Mouse (Mus musculus) cerebellum, adult 2 months (tissue): ENCODE results near the gene Clec9a.

ENCODE experiments used
- CTCF ChIP-seq: fragments of 200-500 bp; IDR thresholded peaks from 2 replicates; pipeline ENCODE4 v1.5.1; 2011; ENCODE audit warnings: low read depth, mild to moderate bottlenecking, control low read depth, low read length, moderate library complexity, borderline replicate concordance; ENCODE audit not compliant: insufficient read depth
- POLR2A ChIP-seq: fragments of 200-500 bp; IDR thresholded peaks from 2 replicates; pipeline ENCODE4 v1.6.1; 2011; ENCODE audit warnings: low read length, control low read depth, borderline replicate concordance; ENCODE audit not compliant: insufficient read depth

DNA sequence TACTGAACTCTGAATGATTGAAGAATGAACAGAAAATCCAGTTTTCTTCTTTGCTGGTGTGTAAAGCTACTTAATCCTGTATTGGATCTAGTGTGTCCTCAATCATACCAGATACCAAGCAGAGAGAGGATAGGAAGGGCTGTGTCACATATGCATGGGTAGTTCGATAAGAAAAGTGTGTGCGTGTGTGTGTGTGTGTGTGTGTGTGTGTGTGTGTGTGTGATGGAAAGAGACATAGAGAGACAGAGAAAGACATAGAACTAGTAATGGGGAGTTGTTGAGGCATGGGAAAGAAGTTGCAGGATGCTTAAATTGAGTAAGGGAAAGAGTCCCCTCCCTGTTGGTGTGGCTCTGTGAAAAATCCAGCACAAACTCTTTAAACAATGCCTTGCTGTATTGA is 22.9 kb upstream of the Clec9a start, which contains the start of gene Clec12b:
- TF ChIP-seq CTCF (no peak), POLR2A (no peak)
